Mouse (Mus musculus) embryo, embryonic 10 days (tissue): ENCODE data around the gene Oca2.
A peak's percentile ranks its signal among the peaks of the same experiment; 100 is the strongest.

Experiments
- DNase-seq: peaks from one replicate; pipeline ENCODE4 v3.0.0-alpha.2; 2015; ENCODE audit warnings: low spot score

The Oca2 gene

DNA sequence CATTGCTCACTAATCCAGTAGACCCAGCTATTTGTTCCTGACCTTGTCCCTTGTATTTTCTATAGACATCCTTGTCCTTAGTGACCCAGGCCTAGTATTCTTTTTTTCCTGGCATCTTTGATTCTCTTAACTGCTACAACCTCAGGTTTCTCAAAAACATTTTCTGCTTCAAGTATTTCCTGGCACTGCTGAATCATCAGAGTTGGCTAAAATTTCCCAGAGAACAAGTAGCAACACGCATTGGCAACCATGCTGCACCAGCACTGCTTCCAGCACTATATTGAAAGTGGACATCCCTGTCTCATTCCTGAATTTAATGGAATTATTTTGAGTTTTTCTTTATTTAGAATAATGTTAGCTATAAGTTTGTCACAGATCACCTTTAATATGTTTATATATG is 143.1 kb downstream of the Oca2 start:
- DNase-seq: no peak

DNA sequence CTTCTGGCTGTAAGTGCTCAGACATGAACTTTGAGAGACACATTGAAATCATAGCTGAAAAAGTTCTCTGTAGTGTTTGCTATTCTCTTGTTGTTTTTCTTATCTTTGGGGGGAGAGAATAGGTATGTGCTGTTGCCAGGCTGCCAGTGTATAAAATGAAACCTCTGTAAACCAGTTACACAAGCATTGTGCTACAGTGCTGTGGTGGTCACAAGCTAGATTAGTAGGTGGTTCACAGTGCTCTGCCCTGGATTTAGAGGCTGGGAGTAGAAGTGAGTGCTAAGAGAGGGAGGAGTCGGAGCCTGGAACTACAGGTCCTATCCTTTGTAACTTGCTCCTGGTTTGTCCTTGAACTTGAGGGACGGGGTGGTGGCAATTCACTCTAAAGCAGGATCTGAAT is 148.7 kb downstream of the Oca2 start:
- DNase-seq: no peak

DNA sequence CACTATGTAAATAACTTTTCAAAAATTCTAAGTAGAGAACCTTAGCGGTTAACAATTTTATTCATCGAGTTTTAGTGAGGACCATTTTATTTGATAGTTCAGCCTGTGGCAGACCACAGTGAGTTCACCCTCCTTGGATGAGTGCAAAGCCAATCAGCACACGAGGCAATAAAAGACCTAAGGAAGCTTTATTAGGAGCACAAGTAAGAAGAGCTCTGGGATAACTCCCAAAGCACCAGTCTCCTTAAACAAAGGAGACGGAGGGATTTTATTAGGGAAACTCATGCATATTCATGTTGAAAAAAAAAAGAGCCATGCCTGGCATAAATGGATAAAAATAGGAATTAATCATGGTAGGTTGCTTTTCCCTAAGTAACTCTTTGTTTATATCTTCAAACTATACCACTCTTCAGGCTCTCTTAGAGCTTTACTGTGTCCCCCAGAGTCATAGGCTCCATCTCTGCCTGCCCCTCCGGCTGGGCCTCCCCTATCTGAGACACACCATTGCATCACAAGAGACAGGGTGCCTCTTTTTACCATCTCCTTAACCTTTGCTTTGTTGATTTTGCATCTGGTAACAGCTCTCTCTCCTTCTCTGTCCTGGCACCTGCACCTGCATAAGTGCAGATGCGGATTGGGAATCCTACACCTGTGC is 178.7 kb downstream of the Oca2 start:
- no peak for DNase-seq

DNA sequence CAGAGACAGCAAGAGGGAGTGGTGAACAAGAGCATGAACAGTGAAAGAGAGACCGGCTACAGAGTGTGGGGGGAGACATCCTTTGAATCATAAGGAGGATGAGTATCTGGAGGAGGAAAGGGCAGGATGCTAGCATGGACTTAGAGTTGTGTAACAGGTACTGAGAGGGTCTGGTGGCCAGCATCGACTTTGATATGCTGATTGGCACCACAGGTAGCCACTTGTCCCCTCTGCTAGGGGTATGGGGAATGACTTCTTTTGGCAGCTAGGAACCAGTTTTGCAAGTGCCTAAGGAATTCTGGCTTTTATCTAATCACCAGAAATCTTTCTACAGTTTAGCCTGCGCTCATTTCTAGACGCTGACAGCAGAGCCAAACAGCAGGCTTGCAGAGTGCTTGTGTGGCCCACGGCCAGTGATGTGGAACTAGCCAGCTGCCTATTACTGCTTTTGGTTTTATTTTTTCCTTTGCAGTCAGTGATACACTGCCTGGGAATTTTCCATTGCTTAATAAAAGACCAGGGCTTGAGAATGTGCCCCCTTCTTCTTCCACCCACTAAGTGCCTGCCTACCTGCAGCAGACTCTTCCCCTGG is 179.8 kb downstream of the Oca2 start:
- no peak for DNase-seq

DNA sequence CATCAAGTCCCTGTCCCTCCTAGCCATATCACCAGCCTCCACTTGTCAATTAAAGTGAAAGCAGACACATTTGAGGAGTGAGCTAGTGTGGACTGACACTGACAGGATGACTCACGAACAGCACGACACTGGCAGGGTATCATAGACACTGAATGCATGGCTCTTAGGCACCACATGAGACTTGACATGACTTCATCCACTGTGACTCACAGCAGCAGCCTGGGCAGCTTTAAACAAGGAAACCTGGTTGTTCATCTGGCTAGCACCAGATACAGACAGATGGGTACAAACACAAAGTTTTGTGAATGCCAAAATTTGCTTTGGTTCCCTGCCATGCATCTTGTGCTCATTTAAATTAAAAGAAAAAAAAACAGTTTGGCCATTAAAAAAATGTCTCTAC is 182.4 kb downstream of the Oca2 start:
- no peak for DNase-seq

DNA sequence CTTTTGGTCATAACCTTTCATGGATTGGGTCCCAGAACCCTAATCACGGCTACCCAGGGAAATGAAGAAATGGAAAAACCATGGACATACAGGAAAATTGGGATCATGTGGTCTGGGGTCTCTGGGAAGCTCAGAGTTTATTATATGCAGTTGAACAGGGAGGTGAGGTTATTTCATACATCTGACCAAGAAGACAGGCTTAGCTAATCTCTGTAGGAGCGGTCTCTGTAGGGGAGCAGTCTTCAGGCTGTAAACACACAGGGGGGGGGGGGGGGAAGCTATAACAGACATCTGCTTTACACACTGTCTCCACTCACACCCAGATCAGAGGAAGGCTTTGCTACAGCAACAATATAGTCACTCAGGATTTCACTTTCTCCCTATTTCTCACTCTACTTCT is 184.0 kb downstream of the Oca2 start:
- DNase-seq: no peak

DNA sequence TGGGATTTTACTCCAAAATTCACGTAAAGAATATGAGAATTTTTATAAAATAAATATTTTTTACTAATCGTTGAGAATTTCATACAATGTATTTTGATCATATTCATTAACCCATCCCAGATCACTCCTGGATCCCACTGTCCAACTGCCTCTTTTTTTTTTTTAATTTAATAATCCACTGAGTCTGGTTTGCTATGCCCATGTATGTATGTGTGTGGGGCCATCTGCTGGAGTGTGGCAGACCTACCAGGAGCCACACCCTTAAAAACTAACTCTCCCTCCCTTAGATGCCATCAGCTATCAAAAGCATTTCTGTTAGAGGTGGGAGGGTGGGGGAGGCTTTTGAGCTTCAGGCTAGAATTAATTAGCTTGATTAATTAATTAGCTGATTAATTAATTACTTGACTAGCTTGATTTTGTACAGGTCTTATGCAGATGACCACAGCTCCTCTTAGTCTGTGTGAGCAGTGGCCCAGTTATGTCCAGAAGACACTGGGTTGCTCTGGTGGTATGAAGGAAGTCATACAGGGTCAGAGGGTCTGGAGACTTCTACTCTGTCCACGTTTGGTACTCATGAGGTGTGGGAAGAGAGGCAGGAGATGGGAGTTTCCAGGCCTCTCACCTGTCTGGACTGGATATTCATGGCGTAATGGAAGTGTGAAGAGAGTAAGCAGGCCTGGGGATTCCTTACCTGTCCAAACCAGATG is 221.4 kb downstream of the Oca2 start:
- no peak for DNase-seq

DNA sequence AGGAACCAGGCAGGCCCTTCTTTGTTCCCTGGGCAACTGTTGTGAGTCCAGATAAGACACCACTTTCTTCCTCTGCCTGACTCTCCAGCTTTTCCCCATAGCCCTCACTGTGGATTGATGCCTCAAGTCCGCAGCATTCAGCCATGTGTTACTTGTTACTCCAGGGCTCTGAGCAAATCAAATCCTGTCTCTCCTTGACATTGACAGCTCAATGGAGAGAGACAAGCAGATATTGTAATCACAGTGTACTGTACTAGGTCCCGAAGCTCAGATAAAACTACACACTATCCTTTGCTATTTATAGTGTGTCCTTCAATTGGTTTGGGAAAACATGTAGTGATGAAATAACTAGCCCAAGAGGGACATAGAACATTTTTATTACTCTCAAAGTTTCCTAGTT is 258.7 kb downstream of the Oca2 start:
- peak; percentile 11 for DNase-seq

DNA sequence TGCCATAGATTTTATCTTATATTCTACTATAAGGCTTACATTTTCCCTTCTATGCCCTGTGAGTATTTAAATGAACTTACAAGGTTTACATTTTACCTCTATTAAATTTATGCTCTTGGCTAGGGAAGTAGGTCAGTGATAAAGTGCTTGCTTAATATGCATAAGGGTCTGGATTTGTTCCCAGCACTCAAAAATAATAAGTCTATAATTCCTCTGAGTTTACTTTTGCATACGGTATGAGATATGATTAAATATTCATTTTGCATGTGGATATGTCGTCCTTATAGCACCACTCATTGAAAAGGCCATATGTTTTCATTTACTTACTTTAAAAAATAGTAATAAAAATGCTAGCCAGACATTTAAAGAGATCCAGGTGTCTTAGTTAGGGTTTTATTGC is 259.8 kb downstream of the Oca2 start:
- DNase-seq: no peak

DNA sequence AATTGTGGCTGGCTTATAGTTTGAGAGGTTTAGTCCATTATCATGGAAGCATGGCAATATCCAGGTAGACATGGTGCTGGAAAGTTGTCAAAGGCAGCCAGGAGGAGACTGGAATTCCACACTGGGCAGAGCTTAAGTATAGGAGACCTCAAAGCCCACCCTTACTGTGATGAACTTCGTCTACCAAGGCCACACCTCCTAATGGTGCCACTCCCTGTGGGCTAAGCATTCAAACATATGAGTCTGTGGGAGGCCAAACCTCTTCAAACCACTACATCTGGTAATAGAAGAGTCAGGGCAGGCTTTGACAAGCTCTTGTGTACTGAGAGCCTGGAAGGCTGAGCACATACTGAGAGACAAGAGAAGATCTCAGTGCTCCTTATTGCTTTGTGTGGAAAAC is 260.2 kb downstream of the Oca2 start:
- no peak for DNase-seq

DNA sequence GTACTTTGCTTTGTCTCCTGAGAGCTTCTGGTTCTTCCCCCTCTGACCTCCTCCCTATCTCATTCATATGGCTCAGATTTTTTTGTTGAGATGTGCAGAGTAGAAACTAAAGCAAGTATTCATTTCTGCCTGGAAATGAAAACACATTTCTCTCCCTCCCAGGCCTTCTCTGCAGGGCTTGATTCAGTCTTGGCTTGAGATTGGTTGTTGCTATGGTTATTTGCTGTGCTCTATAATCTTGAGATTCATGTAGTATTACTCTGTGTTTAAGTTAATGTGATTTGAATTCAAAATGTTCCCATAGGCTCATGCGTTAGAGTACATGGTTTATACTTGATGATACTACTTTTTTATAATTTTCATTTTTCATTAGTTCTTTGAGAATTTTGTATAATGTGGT is 260.9 kb downstream of the Oca2 start:
- no peak for DNase-seq

DNA sequence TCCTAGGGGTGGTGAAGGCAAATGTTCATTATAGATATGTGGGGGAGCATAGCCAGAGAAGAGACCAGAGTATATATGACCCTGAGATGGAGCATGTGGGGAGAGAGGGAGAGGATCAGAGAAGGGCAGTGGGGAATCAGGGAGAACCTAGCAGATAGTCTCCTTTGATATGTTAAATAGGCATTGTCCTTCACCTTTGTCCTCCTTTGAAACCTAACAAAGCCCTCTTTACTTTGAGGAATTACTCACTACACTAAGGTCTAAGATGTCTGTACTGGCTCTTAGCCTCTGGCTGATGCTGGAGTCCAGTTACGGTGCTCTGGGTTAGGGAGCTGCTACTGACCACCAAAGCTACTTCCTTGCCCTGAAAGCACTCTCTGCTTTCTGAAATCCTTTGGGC is 279.0 kb downstream of the Oca2 start:
- DNase-seq: no peak

DNA sequence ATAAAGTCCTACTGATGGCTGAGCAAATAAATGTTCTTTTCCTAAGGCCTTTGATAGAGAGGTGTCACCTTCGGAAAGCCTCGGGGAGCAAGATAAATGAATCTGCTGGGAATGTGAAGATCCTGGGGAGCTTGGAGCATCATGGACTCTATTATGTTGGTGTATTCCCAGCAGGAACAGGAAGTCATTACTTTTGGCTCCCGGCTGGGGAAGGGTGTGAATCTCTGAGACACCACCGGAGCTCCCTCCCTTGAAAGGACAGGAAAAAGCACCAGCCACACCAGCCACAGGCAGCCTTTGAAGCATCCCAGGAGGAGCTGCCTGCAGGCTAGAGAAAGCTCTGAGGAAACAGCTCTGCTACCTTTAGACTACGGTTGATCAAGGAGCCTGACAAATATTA is 280.2 kb downstream of the Oca2 start:
- peak; percentile 33 for DNase-seq

DNA sequence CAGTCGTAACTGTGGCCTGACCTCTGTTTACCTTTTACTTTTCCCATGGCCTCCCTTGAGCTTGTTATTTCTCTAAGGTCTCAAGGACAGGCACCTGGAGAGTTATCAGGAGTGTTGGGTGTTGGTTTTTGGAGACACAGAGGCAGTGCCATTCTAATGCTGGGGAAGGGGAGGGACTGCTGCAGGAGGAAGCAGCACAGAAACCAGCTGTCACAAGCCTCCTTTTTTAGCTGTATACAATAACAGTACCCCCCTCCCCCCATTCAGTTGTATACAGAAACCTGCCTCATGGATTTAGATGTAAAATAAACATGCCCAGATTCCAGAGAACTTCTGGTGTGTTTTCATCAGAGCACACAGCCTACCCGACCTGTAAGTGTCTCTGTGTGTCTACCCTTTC is 295.3 kb downstream of the Oca2 start:
- no peak for DNase-seq

DNA sequence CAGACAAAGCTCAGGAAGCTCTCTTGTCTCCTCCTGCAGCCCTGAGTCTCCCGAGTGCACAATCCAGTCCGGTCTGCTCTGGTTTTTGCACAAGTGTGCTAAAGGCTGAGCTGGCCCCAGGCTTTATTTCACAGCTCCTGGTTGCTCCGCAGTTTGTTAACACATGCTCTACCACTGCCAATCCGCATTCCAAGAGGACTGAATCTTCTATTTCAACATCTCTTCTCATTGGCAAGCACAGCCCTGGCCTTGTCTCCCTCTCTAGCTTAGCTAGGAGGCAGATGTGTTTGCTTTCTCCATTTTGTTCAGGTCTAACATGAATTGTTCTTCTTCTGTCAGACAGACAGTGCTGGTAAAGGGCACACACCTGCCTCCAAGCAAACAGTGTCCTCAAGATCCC is 309.7 kb downstream of the Oca2 start:
- no peak for DNase-seq

DNA sequence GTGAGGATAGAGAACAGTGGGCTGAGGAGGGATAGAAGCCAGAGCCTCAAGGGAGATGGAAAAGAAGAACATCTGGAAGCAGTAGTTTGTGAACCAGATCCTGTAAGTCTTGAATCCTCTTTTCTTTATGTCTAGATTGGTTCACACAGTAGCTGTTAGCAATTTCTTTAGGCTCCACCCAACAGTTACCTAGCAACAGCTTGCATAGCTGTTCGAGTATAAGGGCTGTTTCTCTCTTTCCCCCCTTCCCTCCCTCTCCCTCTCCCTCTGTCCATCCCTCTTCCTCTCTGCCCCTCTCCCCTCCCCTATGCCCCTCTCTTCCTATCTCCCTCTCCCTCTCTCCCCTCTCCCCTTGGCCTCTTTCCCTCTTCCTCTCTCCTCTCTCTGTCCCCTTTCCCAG is 312.2 kb downstream of the Oca2 start:
- peak; percentile 7 for DNase-seq
